Mouse (Mus musculus): ENCODE measurements around the gene Sirpb1c.

GRCm38 (mm10) chr3:15886380-15886779 is 38.1 kb upstream of the Sirpb1c start:
- TF ChIP-seq CTCF (IDR thresholded peaks at IDR 0.05; ENCODE audit: low read depth, low read length) (no peak), POLR2A (IDR thresholded peaks at IDR 0.05; ENCODE audit: borderline replicate concordance, low read depth, low read length) (no peak)

All from bone marrow macrophage, adult 2 months (primary cell).